Mouse (Mus musculus) MEL (cell line): ENCODE measurements around the gene Aifm3. TPM values are rescaled to one million over a fixed set of nuclear protein-coding genes. Genes with fewer than 3 reads are reported as not detected.

Experiments used
- DNase-seq: peaks from one replicate; pipeline ENCODE4 v3.0.0; 2011; ENCODE audit warnings: low read depth, low spot score
- H3K27ac ChIP-seq: 2 replicates; pipeline ENCODE4 v1.5.1; 2012; ENCODE audit warnings: low read depth, mild to moderate bottlenecking, control low read depth, low read length, moderate library complexity; ENCODE audit not compliant: control insufficient read depth
- H3K27me3 ChIP-seq, 2 experiments: fragments of 150-350 bp in 1 of 2; sonication (generic) in 1 of 2; 2 replicates each; pipeline ENCODE4 v1.6.1; 2012; ENCODE audit warnings: low read length in 2 of 2, mild to moderate bottlenecking in 2 of 2, improper control_type of control experiment in 1 of 2, moderate library complexity in 1 of 2; ENCODE audit not compliant: insufficient read depth in 2 of 2, control insufficient read depth in 1 of 2
- H3K36me3 ChIP-seq, 2 experiments: 2 replicates each; pipeline ENCODE4 v1.6.1; 2012 to 2014; ENCODE audit warnings: low read length in 2 of 2, improper control_type of control experiment in 1 of 2, inconsistent platforms in 1 of 2, mild to moderate bottlenecking in 1 of 2; ENCODE audit not compliant: insufficient read depth in 2 of 2, control insufficient read depth in 1 of 2
- H3K4me1 ChIP-seq, 2 experiments: fragments of 150-350 bp in 1 of 2; sonication (generic) in 1 of 2; 2 replicates each; pipeline ENCODE4 v1.6.1; 2012; ENCODE audit warnings: low read length in 2 of 2, improper control_type of control experiment in 1 of 2, mild to moderate bottlenecking in 1 of 2; ENCODE audit not compliant: insufficient read depth in 2 of 2, control insufficient read depth in 1 of 2
- H3K4me3 ChIP-seq, 2 experiments: fragments of 150-350 bp in 1 of 2; sonication (generic) in 1 of 2; 2 replicates each; pipeline ENCODE4 v1.5.1; 2012; ENCODE audit warnings: low read depth in 2 of 2, low read length in 2 of 2, mild to moderate bottlenecking in 2 of 2, moderate library complexity in 2 of 2, control low read depth in 1 of 2, improper control_type of control experiment in 1 of 2; ENCODE audit not compliant: control insufficient read depth in 1 of 2, insufficient read depth in 1 of 2
- H3K79me2 ChIP-seq: 2 replicates; pipeline ENCODE4 v1.6.1; 2012; ENCODE audit warnings: mild to moderate bottlenecking, low read length, moderate library complexity; ENCODE audit not compliant: control insufficient read depth, poor library complexity, insufficient read depth
- H3K9ac ChIP-seq: 2 replicates; pipeline ENCODE4 v1.6.1; 2012; ENCODE audit warnings: low read depth, mild to moderate bottlenecking, control low read depth, low read length, moderate library complexity; ENCODE audit not compliant: control insufficient read depth, poor library complexity, severe bottlenecking
- H3K9me3 ChIP-seq: fragments of 150-350 bp; sonication (generic); replicated peaks from 2 replicates; pipeline ENCODE4 v1.6.1; 2012; ENCODE audit warnings: mild to moderate bottlenecking, low read length, improper control_type of control experiment, moderate library complexity; ENCODE audit not compliant: insufficient read depth
- CHD2 ChIP-seq: IDR thresholded peaks from 2 replicates; pipeline ENCODE4 v1.6.1; 2011; ENCODE audit warnings: low read length, improper control_type of control experiment
- GABPA ChIP-seq: IDR thresholded peaks from 2 replicates; pipeline ENCODE4 v1.6.1; 2012; ENCODE audit warnings: low read depth, mild to moderate bottlenecking, inconsistent platforms, low read length, improper control_type of control experiment, moderate library complexity
- GATA1 ChIP-seq: IDR thresholded peaks from 2 replicates; pipeline ENCODE4 v1.6.1; 2011; ENCODE audit warnings: low read depth, low read length, improper control_type of control experiment
- JUND ChIP-seq: IDR thresholded peaks from 2 replicates; pipeline ENCODE4 v1.6.1; 2011; ENCODE audit warnings: low read depth, mild to moderate bottlenecking, improper control_type of control experiment, low read length
- KAT2A ChIP-seq: conservative IDR thresholded peaks from 2 replicates; pipeline ENCODE4 v1.6.1; 2012; ENCODE audit warnings: low read depth, low read length, improper control_type of control experiment, inconsistent platforms
- MAFK ChIP-seq: IDR thresholded peaks from 2 replicates; pipeline ENCODE4 v1.6.1; 2011; ENCODE audit warnings: low read depth, mild to moderate bottlenecking, low read length, improper control_type of control experiment, borderline replicate concordance
- MAZ ChIP-seq: IDR thresholded peaks from 2 replicates; pipeline ENCODE4 v1.6.1; 2012; ENCODE audit warnings: low read depth, mild to moderate bottlenecking, inconsistent platforms, low read length, improper control_type of control experiment
- MEF2A ChIP-seq: IDR thresholded peaks from 2 replicates; pipeline ENCODE4 v1.6.1; 2014; ENCODE audit warnings: low read depth, mild to moderate bottlenecking, inconsistent platforms, low read length, improper control_type of control experiment; ENCODE audit not compliant: poor library complexity, insufficient replicate concordance, severe bottlenecking; ENCODE audit errors: extremely low read depth
- MXI1 ChIP-seq: IDR thresholded peaks from 2 replicates; pipeline ENCODE4 v1.6.1; 2011; ENCODE audit warnings: mild to moderate bottlenecking, low read depth, low read length, improper control_type of control experiment
- MYC ChIP-seq: IDR thresholded peaks from 2 replicates; pipeline ENCODE4 v1.6.1; 2011; ENCODE audit warnings: low read depth, mild to moderate bottlenecking, low read length, improper control_type of control experiment, moderate library complexity
- POLR2A ChIP-seq, 2 experiments: IDR thresholded peaks; 2 replicates each; pipeline ENCODE4 v1.6.1; 2011 to 2012; ENCODE audit warnings: low read length in 2 of 2, mild to moderate bottlenecking in 2 of 2, control low read depth in 1 of 2, improper control_type of control experiment in 1 of 2, low read depth in 1 of 2, moderate library complexity in 1 of 2; ENCODE audit not compliant: control insufficient read depth in 1 of 2, insufficient read depth in 1 of 2, poor library complexity in 1 of 2
- POLR2AphosphoS5 ChIP-seq: IDR thresholded peaks from 2 replicates; pipeline ENCODE4 v1.6.1; 2012; ENCODE audit warnings: low read depth, borderline replicate concordance, mild to moderate bottlenecking, inconsistent platforms, low read length, moderate library complexity, mixed read lengths
- RCOR1 ChIP-seq: IDR thresholded peaks from 2 replicates; pipeline ENCODE4 v1.6.1; 2012; ENCODE audit warnings: low read depth, mild to moderate bottlenecking, inconsistent platforms, low read length, improper control_type of control experiment
- SMC3 ChIP-seq: IDR thresholded peaks from 2 replicates; pipeline ENCODE4 v1.6.1; 2011; ENCODE audit warnings: low read depth, low read length, improper control_type of control experiment
- TAL1 ChIP-seq: IDR thresholded peaks from 2 replicates; pipeline ENCODE4 v1.6.1; 2012; ENCODE audit warnings: mild to moderate bottlenecking, inconsistent platforms, low read length, moderate library complexity, mixed read lengths
- TBP ChIP-seq: IDR thresholded peaks from 2 replicates; pipeline ENCODE4 v1.8.0; 2011; ENCODE audit warnings: low read depth, low read length, improper control_type of control experiment
- ZKSCAN1 ChIP-seq: IDR thresholded peaks from 2 replicates; pipeline ENCODE4 v1.6.1; 2012; ENCODE audit warnings: low read depth, mild to moderate bottlenecking, inconsistent platforms, low read length, improper control_type of control experiment, moderate library complexity
- ZMIZ1 ChIP-seq: IDR thresholded peaks from 2 replicates; pipeline ENCODE4 v1.6.1; 2012; ENCODE audit warnings: low read depth, mild to moderate bottlenecking, inconsistent platforms, low read length, improper control_type of control experiment, moderate library complexity
- ZNF384 ChIP-seq: IDR thresholded peaks from 2 replicates; pipeline ENCODE4 v1.6.1; 2012; ENCODE audit warnings: low read depth, mild to moderate bottlenecking, inconsistent platforms, low read length, improper control_type of control experiment
- polyA plus RNA-seq, 2 experiments: library from polyadenylated mRNA; stranded (reverse) in 1 of 2; unstranded in 1 of 2; fragments of >175 nt in 1 of 2; fragments of >200 nt in 1 of 2; gene quantifications; 2 replicates each; pipeline versions ENCODE4 v1.2.1 to v1.2.4; 2012; ENCODE audit warnings: low replicate concordance in 2 of 2, low read depth in 1 of 2; ENCODE audit not compliant: insufficient read length in 2 of 2, insufficient read depth in 1 of 2, missing spikeins in 1 of 2
- total RNA-seq: library from RNA; depleted of rRNA; stranded (reverse); fragments of 300-350 nt; gene quantifications from 2 replicates; pipeline ENCODE4 v1.2.3, GENCODE M21; 2012

Gene Aifm3
- total and polyA plus RNA-seq, 3 experiments: 0.23 to 0.52 TPM; not detected in 1

DNA sequence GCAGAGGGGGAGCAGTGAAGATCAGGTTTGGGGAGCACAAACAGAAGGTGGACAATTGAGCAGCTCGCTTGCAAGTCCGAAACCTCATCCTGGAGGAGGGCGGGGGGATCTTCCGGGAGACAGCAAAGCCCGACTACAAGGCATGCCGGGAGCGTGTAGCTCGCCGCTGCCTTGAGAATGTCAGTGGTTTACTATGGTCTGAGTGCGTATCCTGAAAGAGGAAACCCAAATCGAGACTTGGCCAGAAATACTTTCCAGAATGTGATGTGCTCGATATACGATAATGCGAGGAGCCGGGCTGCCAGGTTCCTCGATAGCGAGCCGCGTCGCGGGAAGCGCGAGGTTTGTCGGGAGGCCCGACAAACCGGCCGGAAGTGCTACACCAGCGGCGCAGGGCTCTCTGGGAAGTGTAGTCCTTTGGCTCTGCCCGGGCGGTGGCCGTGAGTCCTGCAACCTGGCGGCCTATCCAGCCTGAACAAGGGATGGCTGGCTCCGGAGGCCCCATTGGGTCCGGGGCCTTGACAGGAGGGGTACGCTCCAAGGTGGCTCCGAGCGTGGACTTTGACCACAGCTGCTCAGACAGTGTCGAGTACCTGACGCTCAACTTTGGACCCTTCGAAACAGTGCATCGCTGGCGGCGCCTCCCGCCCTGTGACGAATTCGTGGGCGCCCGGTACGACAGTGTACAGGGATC is 19.3 kb downstream of the Aifm3 start, which contains the start of gene Lztr1 (continued):
- TF ChIP-seq POLR2AphosphoS5 (peak; percentile 32; the same call in 1 of the 2 replicates), POLR2A (IDR thresholded peaks at IDR 0.05; ENCODE audit: control insufficient read depth in 1 of 2, insufficient read depth in 1 of 2, low read depth in 1 of 2, low read length in 2 of 2, poor library complexity in 1 of 2) (peak; percentile 78 to 97), SMC3 (no peak), MXI1 (peak; percentile 75)

DNA sequence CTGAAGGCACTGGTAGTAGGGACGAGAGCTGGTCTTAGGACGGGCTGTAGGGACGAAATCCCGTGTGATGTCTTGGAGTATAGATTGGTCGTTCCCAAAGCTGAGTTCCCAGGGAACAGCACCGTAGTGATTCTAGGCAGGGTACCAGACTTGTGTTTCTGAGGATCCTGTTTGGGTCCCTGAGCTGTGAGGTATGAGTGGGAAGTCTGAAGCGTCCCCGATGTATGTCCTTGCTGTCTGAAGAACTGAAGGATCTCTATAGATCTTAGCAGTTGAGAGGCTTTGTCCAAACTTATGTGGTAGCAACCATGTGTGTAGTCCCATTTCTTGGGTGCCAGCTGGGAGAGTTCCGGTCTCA is 19.8 kb downstream of the Aifm3 start:
- peak overlapping the region; percentile 78 for H3K9ac ChIP-seq
- H3K4me3 ChIP-seq: peak overlapping the region; percentile 75 to 86
- peak overlapping the region; percentile 98 for H3K27ac ChIP-seq
- peaks cover 9 to 15% of the 10 kb centered on the region in 2 experiments for H3K4me1 ChIP-seq
- TF ChIP-seq MAFK: no peak
- TF ChIP-seq RCOR1: no peak
- no peak for TF ChIP-seq KAT2A
- no peak for TF ChIP-seq TAL1
- no peak for TF ChIP-seq POLR2AphosphoS5
- no peak for TF ChIP-seq GATA1
- TF ChIP-seq ZNF384: no peak
- TF ChIP-seq JUND: no peak
- no peak for TF ChIP-seq ZMIZ1
- TF ChIP-seq TBP: no peak
- TF ChIP-seq GABPA: no peak
- TF ChIP-seq MYC: no peak
- no peak for TF ChIP-seq MEF2A
- TF ChIP-seq, all 39 proteins: peak for 0
- DNase-seq: no peak
- Histone ChIP-seq H3K9me3 (no peaks in the 10 kb centered on the region), H3K36me3 (peaks cover 2 to 15% of the 10 kb centered on the region in 2 experiments; a peak in 3 of 4 replicates), H3K79me2 (peaks cover 8% of the 10 kb centered on the region), H3K27me3 (peaks cover 0 to 4% of the 10 kb centered on the region in 2 experiments; a peak in 2 of 4 replicates)

DNA sequence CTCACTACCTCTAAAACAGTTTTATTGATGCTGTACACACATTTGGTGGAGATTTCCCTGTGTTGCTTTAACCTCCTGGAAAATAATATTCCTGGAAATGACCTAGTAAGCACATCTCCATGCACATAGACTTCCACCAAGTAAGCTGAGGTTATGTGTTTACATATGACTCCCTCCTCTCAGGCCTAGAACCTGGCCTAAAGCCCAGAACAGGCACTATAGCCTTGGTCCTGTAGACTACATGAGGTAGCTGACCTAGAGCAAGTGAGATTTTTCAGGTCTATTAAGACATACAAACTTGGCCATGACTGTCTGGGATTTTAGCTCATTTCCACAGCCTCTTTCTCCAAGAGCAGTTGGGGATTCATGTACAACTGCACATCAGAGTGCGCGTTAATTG is 20.7 kb downstream of the Aifm3 start:
- H3K9ac ChIP-seq: peak overlapping the region; percentile 5; the same call in 1 of the 2 replicates

More for the DNA sequence above, 20.7 kb downstream of the Aifm3 start:
- peaks cover 8% of the 10 kb centered on the region for H3K79me2 ChIP-seq
- no peak overlapping the region for H3K27ac ChIP-seq
- no peak for DNase-seq
- no peak for TF ChIP-seq ZKSCAN1
- no peak for TF ChIP-seq GATA1
- no peak for TF ChIP-seq CHD2
- no peak for TF ChIP-seq MAZ
- peaks cover 0 to 2% of the 10 kb centered on the region in 2 experiments; a peak in 2 of 4 replicates for H3K27me3 ChIP-seq
- H3K9me3 ChIP-seq: no peaks in the 10 kb centered on the region
- H3K36me3 ChIP-seq: peaks cover 2 to 15% of the 10 kb centered on the region in 2 experiments; a peak in 3 of 4 replicates
- H3K4me1 ChIP-seq: peaks cover 9 to 15% of the 10 kb centered on the region in 2 experiments
- H3K4me3 ChIP-seq: no peak overlapping the region
